Mouse (Mus musculus) adrenal gland, postnatal 10 days (tissue): ENCODE results near the gene Cd52. TPM values are rescaled to one million over a fixed set of nuclear protein-coding genes. Genes with fewer than 3 reads are reported as not detected.
A peak's percentile ranks its signal among the peaks of the same experiment; 100 is the strongest.

Experiments used
- DNase-seq: peaks from one replicate; pipeline ENCODE4 v3.0.0; 2021; ENCODE audit warnings: mixed read lengths
- total RNA-seq, 2 experiments: library from RNA; stranded (reverse); gene quantifications; 2 replicates each; pipeline ENCODE4 v1.2.3; 2021

The Cd52 gene
- total RNA-seq, 2 experiments from 2014 or later: 30.6 to 33.6 TPM

DNA sequence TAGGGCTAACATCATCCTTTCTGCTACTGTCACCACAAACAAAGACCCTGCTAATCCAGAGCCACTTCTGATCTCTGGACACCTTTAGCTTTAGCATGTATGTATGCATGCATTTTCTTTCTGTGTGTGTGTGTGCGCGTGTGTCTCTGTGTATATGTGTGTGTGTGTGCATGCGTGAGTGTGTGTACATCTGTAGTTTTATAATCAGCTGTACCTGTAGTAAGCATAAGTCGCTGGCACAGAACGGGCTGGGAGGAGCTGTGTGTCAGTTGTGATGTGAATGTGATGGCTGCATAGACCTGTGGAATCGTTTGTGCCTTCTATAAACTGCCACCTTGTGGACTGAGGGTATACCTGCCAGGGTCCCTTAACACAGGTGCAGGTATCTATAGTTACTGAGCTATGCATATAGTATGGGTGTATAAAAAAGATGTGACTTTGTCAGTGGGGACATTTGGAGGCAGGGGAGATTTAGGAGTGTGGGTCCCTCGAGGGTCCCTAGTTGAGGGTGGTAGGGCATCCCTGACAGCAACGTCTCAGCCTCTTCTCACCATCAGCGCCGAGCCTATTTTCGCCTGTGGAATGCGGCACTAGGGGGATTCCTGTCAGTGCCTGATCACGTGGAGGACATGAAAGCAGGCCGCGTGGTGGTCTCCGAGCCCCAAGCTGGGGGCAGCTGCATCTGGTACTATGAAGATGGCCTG, 4.2 kb downstream of the Cd52 start:
- no peak for DNase-seq

DNA sequence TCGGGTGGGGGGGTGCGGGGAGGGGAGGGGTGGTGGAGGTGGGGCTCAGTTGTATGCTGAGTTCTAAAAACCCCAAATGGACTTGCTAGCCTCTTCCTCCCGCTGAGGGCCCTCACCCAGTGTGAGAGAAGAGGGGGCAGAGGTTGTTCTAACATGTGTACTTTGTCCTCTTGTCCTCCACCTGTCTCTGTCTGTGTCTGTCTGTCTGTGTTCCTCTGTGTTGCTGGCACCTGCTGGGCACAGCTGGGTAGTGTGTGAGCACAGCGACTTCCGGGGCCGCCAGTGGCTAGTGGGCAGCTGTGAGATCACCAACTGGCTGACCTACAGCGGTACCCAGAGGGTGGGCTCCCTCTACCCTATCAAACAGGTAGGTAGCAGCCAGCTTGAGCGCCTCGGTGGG, 5.9 kb downstream of the Cd52 start:
- DNase-seq: no peak

DNA sequence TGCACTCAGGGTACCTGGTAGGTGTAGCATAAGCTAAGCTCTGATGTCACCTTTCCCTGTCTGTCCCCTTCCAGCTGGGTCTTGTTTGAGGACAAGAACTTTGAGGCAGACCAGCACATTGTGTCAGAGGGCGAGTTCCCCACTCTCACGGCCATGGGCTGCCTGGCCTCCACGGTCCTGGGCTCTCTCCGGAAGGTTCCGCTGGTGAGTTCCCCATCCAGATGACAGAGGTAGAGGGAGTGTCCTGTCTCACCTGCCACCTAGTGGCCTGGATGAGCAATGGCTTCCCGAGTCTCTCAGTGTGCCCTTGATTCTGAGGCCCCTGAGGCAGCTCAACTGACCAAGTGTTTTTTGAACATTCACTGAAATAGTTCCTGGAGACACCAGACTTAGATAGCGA, 7.5 kb downstream of the Cd52 start:
- DNase-seq: peak; percentile 53

DNA sequence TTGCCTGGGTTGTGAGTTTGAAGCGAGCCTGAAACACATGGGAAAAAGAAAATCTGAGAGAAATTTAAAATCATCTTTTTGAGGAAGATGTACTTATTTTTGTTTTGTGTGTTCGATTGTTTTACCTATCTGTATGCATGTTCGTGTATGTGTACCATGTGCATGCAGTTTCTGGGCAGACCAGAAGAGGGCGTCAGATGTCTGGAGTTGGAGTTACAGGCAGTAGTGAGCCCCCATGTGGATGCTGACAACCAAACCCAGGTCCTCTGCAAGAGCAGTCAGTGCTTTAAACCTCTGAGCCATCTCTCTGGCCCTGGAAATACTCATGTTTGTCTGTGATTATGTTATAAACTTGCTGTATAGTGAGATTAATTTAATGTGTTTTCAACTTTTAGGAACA, 9.9 kb downstream of the Cd52 start:
- DNase-seq: no peak

DNA sequence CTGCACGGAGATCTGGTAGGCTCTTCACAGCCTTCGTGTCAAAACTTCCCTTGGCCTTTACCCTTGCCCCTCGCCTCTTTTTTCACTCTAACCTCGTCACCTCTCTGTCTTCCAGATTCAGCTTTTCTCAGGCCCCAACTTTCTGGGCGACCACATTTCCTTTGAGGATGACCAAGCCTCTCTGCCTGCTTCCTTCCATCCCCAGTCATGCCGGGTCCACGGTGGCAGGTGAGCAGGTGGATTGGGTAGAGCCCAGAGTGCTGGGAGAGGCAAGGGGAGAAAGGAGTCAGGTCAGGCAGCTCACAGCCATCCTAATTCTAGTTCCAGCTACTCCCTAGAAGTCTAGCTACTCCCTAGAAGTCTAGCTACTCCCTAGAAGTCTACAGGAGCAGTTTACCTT, 12.4 kb downstream of the Cd52 start:
- DNase-seq: no peak

DNA sequence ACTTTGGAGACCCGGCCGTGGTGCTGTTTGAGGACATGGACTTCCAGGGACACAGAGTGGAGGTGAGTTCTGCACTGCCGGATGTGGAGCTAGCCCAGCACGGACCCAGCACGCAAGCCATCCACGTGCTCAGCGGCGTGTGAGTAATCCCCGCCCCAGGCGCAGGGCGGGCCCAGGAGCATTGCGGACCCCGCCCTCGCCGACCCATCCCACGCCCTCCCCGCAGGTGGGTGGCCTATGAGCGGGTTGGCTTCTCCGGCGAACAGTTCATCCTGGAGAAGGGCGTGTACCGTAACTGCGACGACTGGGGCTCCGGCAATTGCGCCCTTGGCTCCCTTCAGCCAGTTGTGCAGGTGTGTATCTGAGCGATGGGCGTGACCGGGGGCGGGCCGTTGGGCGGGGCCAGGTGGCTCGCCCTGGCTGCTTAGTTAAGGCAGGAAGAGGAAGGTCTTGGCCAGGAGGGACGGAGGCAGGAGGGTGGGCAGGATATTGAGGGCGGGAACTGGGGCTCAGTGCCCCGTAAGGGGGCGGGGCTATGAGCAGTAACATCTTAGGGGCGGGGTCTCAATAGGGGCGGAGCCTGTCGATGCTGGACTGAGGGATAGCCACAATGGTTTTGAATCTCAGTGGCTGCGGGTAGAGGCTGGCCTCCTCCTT, 13.0 kb downstream of the Cd52 start:
- DNase-seq: peak; percentile 62

DNA sequence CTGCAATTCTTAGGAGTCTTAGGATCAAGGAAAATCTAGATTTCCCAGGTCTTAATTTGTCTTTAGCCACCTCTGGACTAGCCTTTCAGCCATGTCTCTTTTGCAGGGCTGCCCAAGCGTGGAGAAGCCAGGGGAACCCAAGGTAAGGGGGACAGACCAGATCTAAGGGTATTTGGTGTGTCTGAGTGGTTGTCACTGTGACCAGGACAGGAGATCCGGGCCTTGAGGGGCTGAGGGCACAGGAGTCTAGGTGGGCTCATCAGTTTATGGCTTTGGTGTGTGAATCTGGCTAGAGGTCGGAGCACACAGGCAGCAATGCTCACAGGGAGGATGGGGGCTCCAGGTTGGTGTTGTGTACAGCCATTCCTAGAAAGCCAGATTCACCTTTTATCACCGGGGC, 14.2 kb downstream of the Cd52 start:
- no peak for DNase-seq

DNA sequence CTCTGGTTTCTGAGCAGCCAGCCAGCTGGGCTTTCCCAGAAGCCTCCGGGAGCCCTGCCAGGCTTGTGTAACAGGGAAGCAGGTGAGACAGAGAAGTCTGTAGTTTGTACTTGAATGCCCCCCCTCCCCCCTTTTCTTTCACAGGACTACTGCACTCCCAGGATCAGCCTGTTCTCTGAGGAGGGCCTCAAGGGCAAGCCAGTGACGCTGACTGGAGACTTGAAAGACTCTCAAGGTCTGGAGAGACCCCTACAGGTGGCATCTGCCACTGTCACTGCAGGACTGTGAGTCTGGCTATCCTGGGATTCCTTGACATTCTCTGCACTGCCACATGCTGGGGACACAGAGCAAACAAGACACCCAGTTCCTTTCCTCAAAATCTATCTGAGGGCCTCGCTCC, 16.2 kb downstream of the Cd52 start:
- DNase-seq: peak; percentile 48

DNA sequence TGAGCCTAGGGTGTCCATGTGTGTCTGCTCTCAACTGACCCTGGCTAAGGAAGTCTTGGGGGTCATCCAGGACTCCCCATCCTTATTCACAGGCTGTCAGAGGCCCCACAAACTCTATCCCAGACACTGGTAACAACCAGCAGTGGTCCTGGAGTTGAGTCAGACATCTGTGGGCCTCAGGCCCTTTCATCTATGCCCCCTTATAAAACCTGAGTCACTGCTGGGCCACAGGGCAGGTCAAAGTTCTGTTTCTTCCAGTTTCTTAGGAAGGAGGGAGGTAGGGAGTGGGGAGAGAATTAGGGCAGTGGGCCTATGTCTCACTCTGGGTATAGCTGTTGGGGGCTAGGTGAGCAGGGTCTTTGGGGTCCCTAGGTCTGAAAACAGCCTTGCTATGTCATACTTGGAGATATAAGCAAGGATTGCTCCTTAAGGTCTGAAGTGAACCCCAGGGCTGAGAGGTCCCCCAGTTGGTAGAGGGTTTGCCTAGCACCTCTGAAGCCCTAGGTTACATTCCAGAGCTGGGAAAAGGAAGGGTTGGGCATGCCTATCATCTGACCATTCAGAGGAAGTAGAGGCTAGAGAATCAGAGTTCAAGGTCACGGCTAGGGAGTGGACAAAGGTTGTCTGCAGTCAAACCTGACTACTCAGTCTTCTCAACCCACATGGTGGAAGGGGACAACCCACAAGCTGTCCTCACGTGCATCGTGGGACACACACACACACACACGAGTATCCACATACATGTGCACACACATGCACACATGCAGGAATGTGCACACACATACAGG, 25.9 kb downstream of the Cd52 start:
- no peak for DNase-seq

DNA sequence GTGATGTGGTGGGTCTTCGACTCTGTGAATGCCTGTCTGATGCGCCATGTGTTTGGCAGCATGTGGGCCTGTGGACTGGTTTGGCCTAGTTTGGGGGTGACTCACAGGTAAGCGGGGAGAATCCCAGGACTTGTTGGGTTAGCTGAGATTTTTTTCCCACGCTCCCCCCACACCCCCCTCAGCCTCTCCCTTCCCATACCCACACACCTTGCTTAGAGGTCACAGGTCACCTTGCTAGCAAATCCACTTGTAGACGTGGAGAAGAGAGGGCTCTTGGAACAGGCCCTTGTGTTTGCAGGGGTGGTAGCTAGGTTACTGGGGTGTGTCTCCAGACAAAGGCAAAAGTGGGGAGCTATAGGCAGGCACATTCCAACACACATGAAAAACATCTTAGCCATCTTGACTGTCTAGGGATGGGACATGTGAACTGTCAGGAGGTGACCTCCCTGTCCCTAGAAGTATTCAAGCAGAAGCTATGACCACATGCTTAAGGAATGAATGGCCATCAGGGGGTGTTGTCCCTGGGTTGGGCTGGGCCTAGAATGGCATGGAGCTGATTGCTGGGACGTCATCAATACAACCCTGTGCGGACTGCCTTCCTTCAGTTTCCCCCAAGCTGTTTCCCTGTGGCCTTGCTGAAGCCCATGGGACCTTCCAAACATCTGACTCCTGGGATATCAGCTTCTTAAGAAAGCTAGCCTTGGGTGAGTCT, 26.9 kb downstream of the Cd52 start:
- DNase-seq: no peak

DNA sequence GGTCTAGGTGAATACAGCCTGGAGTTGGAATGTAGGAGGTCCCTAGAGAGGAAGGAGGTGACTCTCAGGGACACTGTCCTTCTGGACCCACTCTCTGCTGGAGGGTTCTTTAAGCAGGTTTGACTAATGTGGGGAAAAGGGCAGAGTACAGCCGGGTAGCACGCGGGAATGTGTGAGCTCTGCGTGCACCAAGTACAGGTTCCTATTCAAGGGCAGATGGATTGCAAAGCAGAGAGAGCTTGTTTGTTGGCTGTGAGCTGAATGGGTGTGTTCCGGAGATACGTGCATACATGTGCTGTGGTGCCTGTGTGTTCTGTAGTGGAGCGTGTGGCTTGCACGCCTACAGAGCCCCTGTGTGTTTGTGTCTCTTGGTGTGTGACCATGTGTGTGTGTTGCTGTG, 27.5 kb downstream of the Cd52 start:
- DNase-seq: no peak

DNA sequence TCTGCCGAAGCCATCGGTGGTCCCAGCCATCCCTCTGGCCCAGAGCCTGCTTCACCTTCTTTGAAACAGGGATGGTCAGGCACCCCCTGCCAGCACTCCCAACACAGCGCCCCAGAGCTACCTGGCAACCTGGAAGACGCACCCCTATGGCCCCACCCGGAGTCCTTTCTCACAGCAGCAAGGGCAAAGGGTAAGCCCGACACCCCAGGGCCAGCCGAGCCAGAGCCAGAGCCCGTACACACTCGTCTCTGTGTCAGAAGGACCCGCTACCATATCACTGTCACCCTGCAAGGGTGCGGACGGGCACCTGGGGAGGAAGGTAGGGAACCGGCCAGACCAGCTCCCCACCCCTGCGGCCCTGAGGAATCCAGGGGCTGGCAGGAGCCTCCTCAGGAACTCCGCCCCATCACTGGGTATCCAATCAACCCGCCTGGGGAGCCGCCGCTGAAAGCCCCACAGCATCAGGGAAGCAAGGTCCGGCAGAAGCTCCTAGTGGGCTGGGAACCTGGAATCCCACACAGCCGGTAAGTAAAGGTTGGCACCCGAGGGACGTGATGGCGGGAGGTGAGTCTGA, 29.4 kb downstream of the Cd52 start:
- DNase-seq: no peak

DNA sequence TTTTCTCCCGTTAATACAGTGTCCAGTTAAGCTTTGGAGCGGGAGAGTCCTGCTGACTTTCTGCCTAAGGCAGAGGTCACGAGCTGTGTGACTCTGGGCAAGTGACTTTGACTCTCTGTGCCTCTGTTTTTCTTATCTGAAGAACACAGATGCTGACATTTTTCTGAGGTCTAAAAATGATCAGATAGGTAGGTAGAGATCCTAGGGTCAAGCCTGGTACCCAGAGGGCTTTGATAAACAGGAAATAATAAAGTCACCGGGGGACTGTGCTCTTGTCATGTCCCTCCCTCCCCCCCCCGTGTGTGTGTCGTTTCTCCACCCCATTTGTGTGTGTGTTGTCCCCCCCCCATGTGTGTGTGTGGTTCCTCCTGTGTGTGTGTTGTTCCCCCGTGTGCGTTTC, 32.3 kb downstream of the Cd52 start:
- no peak for DNase-seq

DNA sequence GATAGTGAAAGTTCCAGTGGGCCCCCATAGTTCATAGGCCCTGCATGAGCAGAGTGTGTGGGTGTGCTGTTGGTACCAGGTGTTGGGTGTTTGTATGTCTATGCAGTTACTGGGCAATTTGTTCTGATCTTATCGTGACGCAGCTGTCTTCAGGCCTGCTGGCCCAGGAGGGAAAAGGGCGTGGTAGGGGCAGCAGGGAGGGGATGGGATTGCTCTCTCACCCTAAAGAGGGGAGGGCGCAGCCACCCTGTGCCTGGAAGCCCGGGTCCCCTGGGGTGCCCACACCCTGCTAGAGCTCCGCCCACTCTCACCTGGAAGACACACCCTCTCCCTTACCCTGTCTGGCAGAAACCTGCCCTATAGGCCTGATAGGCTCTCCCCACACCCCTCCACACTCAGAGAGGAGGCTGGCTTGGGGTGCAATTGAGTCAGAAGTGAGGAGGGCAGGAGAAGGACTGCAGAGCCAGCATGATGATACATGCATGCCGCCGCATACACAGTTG, 32.9 kb downstream of the Cd52 start:
- no peak for DNase-seq

DNA sequence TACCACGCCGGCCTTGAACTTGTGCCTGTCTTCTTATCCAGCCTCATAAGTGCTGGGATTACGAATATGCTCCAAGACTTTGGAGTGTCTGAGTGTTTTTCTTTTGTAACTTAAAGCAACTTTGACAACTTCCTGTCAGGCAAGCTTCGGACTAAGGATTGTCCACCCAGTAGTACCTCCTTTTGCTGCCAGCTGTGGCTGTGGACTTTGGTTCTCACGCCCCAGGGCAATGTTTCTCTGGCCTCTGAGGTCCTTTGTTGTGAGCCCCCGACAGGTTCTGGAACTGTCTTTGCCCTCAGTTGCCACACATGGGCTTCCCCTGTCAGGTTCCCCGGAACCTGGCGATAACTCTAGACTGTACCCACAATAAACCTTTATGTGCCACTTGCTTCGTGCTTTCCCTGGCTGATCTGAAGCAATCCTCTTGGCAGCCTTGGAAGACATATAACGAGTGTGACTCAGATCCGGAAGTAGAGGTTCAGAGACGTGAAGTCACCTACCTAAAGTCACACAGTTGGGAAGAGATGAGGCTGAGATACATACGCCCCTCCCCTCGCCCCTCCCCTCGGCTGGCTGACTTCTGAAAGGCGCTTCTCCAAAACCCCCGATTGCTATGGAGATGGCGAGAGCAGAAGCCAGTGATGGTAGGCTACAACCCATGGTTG, 33.6 kb downstream of the Cd52 start:
- DNase-seq: no peak

DNA sequence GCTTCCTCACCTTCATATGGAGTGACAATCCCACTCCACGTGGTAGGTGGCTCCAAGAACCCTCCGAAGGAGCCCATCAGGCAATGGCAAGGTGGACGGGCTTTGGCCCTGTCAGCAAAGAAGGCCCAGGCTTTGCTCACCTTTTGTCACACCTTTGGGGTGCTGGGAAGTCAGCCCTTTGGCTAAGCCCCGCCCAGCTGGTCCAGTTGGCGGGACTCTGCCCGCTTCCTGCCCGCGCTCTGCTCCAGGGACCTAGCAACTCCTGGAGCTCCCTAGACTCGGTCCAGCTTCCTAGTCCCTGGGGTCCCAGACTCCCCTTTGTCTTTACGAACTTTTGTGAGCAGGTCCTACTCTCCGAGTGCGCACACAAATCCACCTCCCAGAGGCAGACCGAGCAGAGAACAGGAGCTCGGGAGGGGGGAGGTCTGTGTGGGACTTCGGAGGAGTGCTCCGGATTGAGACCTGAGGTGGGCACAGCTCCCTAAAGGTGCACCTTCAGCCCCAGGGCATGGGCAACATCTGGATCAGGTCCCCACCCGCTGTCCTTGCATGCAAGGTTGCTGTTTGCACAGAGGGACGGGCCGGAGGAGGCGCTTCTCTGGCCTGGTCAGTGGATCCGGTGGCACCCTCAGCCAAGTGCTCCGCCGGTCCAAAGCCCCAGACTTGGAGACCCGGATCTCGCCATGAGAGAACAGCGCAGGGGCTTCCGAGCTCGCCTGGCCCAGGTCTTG, 34.6 kb downstream of the Cd52 start, which contains the start of gene Crybg2:
TSS of gene Crybg2 (plus strand) at position 681 of the 731 bp plus-strand sequence.
- no peak for DNase-seq

DNA sequence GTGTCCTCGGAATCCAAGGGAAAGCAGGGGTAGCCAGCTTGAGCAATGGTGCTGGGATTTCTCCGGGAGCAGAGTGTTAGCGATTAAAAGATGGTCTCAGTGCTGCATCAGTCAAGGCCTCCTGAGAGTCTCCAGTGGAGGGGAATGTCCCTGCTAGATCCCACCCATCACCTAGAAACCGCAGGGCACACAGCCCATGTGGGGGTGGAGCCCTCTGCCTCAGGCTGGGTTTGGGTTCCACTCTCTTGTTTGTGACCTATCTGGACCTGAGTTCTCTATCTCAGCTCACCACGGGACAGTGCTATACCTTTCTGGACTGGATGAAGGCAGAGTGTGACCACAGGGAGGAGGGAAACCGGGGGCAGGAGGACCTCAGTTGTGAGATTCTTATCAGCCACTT, 36.0 kb downstream of the Cd52 start:
- DNase-seq: no peak

DNA sequence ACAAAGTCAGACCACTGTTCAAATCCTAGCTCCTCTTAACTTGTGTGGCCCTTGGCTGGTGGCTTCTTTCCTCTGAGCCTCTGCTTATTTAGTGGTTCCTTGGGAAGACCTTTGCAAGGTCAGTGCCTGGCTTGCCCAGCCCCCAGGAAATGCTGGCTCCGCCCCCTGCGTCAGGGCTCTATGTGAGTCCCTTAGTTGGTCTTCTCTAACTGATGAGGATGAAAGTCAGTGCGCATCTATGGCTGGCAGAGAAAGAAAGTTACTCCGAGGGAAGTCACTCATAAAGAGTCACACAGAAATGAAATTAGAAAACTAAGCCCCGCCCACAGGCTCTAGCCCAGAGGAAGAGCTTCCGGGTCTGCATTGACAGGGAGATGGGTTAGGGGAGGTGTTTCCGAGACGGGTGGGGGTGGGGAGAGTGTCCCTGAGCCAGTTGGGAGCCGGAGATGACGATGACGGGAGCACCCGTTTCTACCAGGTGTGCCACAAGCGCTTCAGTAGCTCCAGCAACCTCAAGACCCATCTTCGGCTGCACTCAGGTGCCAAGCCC, 36.6 kb downstream of the Cd52 start:
- DNase-seq: no peak

DNA sequence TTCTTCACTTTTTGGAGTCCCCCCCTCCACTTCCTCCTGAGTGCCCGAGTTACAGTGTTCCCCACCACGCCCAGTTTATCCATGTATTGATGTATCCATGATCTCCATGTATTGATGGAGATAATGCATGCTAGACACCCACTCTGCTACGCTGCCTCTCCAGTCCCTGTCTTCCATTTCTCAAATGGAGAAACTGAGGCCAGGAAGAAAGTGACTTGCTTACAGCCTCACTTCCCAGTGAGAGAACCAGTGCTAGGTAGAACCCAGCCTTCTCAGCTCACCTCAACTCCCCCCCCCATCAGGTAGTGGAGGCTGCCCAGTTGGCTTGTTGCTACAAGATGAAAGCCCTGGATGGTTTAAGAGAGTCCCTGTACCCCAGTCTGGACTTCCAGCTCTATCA, 41.3 kb downstream of the Cd52 start, which contains the start of gene Zfp683:
TSS of gene Zfp683 (plus strand) at position 301 of the 400 bp plus-strand sequence.
- DNase-seq: no peak

DNA sequence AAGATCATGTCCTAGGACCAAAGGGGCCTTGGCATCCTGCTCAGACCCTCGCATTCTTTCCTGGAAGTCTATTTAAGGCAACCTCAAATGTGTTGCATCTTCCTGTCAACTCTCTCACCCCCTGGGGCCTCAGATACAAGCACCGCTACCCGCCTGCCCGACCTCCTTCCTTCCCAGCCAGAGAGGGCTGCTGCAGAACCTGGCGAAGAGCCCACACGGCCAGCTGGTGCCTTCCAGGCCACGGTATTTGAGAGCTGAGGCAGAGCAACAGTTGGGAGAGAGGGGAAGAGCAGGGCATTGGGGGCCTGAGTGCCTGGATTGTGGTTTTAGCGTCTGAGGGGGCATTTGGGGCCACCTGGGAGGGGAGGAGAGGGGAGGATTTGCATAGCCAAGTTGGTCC, 42.3 kb downstream of the Cd52 start:
- DNase-seq: peak; percentile 42
